Mouse (Mus musculus) cerebellum, postnatal 4 days (tissue): ENCODE data around the gene Tm9sf4.

ENCODE experiments used
- DNase-seq, 2 experiments: peaks; one replicate each; pipeline ENCODE4 v3.0.0; 2022; ENCODE audit warnings: low spot score in 2 of 2, mixed read lengths in 1 of 2

Gene Tm9sf4

GRCm38 (mm10) chr2:153160844-153161683, at the start of gene Tm9sf4:
TSS of gene Tm9sf4 (plus strand) at chr2:153161303.
- DNase-seq = peak; percentile 70 to 88

- DNase-seq = no peak
These were observed 45.4 kb upstream of the Tm9sf4 start for GRCm38 (mm10) chr2:153115679-153116081.

GRCm38 (mm10) chr2:153117051-153117486, 44.0 kb upstream of the Tm9sf4 start:
- no peak for DNase-seq

GRCm38 (mm10) chr2:153119488-153119887, 41.6 kb upstream of the Tm9sf4 start:
- DNase-seq = no peak

- no peak for DNase-seq
These were observed 41.0 kb upstream of the Tm9sf4 start for GRCm38 (mm10) chr2:153120126-153120525.

GRCm38 (mm10) chr2:153121821-153122615, 39.1 kb upstream of the Tm9sf4 start:
- no peak for DNase-seq

- DNase-seq = no peak
These were observed 38.4 kb upstream of the Tm9sf4 start for GRCm38 (mm10) chr2:153122701-153123100.

- no peak for DNase-seq
These were observed 35.2 kb upstream of the Tm9sf4 start for GRCm38 (mm10) chr2:153125875-153126274.

GRCm38 (mm10) chr2:153131019-153131418, 30.1 kb upstream of the Tm9sf4 start:
- DNase-seq = peak in 1 of 2 experiments; percentile 24

- DNase-seq = no peak
These were observed 26.9 kb upstream of the Tm9sf4 start for GRCm38 (mm10) chr2:153134237-153134636.

GRCm38 (mm10) chr2:153136211-153136610, 24.9 kb upstream of the Tm9sf4 start:
- no peak for DNase-seq

- no peak for DNase-seq
These were observed 21.9 kb upstream of the Tm9sf4 start for GRCm38 (mm10) chr2:153139158-153139557.

- peak in 1 of 2 experiments; percentile 45 for DNase-seq
These were observed 21.0 kb upstream of the Tm9sf4 start for GRCm38 (mm10) chr2:153139996-153140613.

GRCm38 (mm10) chr2:153142620-153143199, 18.4 kb upstream of the Tm9sf4 start:
- peak in 1 of 2 experiments; percentile 76 for DNase-seq

- no peak for DNase-seq
These were observed 15.8 kb upstream of the Tm9sf4 start for GRCm38 (mm10) chr2:153145346-153145745.

- DNase-seq = no peak
These were observed 13.9 kb upstream of the Tm9sf4 start for GRCm38 (mm10) chr2:153147236-153147635.

- peak in 1 of 2 experiments; percentile 74 for DNase-seq
These were observed 13.4 kb upstream of the Tm9sf4 start for GRCm38 (mm10) chr2:153147715-153148114.

- DNase-seq = no peak
These were observed 11.4 kb upstream of the Tm9sf4 start for GRCm38 (mm10) chr2:153149742-153150141.

GRCm38 (mm10) chr2:153151026-153151425, 10.1 kb upstream of the Tm9sf4 start:
- DNase-seq = no peak

GRCm38 (mm10) chr2:153151926-153152665, 9.0 kb upstream of the Tm9sf4 start:
- DNase-seq = no peak

- no peak for DNase-seq
These were observed 8.1 kb upstream of the Tm9sf4 start for GRCm38 (mm10) chr2:153153033-153153450.
